Mouse (Mus musculus) yolk sac, embryonic 10.5 days (tissue): Measurements from ENCODE around the gene Nr1h4.

Experiments used
- DNase-seq: peaks from one replicate; pipeline ENCODE4 v3.0.0-alpha.2; 2017; ENCODE audit warnings: low spot score

The Nr1h4 gene

DNA sequence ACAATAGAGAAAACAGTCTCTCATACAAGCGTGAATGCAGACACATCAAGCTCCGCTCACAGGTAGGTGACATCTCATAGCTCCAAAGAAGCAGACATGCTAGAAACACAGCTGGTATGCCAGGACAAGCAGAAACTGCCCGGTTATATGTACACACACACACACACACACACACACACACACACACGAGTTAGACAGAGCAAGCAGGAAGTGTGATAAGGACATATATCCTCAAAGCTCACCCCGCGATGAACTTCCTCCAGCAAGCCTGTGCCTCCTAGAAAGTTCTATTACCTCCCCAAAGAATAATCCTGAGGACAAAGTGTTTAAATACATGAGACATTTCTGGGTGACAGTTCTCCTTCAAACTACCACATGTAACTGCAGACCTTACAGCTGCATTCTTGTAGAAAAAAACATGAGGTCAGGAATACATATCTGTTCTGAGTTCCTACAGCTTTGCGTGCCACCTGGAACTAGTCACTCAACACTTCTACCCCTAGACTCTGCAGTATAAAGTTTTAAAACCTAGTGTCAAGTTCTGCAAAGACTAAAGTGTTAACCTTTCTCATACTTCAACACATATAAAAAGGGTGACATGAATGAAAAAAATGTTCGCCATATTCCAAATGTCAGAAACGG is 11.5 kb downstream of the Nr1h4 start:
- no peak for DNase-seq

DNA sequence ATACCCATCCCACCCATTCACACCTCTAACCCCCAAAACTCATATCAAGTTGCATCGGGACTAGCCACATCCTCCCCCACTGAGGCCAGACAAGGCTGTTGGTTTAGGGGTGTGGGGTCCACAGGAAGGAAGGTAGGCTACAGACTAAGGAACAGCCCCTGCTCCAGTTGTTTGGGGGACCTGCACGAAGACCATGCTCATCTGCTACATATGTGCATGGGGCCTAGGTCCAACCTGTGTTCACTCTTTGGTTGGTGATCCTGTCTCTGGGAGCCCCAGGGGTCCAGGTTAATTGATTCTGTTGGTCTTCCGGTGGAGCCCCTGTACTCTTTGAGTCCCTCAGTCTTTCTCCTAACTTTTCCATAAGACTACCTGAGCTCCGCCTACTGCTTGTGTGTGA is 13.0 kb downstream of the Nr1h4 start:
- DNase-seq: no peak

DNA sequence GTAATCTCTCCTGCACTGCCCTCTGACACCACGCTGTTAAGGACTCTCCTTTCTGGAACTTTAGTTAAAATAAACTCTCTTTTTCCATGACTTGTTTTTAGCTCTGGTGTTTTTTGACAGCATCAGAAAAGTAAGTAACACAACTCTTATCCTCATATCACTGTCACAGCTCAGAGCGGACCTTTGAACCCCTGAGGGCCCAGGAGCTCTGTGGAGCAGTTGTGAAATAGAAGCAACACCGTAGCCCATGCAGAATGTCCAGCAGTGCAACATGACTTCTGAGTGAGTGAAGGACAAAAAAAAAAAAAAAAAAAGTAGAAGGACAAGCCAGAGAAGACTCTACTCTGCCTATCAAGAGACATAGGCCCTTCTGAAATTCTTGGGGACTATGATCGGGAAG is 14.2 kb downstream of the Nr1h4 start:
- DNase-seq: peak; percentile 78

DNA sequence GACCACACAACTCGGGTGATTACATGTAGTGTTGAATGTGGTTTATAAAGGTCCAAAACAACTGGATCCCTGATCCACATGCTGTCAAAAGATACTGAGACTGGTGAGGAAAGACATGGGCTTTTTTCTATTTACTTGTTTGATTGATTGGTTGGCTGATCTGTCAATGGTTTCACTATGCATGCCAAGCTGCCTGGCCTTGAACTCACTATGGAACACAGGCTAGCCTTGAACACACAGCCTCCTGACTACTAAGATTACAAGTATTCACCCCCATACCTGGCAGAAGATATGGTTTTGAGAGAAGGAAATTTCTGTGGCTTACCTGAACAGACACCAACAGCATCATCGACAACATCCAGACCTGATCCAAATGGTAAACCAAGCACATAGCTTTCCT is 15.0 kb downstream of the Nr1h4 start:
- DNase-seq: no peak

DNA sequence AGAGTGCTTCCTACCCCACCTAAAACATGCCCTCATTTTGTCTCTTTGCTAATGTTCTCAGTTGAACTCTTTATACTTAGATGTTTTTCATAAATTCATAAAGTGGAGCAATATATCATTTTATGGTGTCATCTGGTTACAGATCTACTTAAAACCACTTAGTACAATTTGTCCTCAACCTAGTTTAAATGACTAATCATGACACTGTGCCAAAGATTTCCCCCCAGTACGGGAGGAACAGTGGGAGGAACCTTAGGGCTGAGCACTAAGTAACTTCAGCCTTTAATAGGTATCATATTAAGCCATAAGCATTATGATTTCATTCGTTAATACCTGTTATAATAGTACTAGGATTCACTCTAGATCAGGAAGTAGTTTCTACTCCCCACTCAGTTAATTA is 17.6 kb downstream of the Nr1h4 start:
- DNase-seq: no peak

DNA sequence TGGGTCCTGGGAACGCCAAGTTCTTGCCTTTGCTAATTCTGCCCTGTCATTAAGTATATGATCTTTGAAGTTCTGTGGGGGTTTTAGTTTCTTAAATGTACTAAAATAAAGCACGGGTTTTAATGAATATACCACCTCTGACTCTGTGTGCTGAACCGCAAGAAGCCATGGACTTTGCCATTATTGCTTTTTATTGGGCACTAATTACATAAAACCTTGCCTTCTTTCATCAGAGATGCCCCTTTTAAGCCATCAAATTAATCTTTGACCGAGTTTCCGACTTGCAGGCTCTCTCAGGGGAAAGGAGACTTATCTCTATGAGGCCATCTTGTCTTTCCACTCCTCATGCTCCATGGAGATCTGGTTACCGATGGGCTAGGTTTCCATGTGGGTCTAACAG is 20.8 kb downstream of the Nr1h4 start:
- DNase-seq: no peak

DNA sequence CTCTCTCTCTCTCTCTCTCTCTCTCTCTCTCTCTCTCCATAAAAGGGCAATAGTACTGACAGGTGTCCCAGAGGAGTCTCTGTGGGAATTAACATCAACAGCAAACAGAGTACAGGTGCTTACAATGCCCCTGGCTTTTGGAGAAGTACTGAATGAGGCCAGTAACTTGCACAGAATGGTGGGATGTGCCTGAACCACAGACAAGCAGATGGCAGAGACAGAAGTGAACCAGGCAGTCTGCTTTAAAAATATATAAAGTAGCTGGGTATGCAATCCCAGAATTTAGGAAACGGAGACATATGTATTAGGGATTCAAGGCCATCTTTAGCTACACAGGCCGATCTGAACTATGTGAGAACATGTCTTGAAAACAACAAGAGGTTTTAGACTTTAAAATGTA is 22.8 kb downstream of the Nr1h4 start:
- no peak for DNase-seq

DNA sequence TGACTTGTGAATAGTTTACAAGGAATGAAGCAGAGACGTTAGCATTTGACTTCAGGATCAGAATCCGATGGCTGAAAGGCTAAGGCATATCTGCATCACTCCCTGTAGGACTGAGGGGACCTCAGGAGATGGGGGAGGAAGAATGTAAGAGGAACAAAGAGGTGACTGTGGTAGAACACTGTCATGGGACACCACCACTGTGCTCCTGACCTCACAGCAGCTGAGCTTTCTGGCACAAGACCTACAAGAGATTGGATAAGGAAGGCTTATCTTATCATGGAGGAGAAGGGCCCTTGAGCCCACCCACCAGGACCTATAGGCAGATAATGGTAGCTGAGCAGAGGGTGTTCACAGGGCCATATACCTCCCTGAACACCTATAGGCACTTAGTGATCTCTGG is 24.8 kb downstream of the Nr1h4 start:
- DNase-seq: no peak

DNA sequence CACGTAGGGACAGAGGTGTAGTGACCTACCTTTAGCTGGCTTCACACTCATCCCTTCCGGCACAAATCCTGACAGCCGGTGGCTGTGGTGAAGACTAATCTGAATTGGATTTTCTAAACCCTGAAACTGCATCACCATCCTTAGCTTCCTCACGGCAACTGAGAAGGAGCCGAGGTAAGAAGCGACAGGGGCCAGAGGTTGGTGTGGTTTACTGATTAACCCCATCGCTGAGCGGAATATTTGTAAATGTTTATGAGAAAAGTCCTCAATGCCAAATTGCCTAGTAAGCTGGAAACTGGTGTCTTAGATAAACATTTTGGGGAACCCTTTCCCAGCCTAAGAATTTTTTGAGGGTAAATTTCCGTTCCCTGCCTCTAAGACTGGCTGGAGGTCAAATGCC is 26.9 kb downstream of the Nr1h4 start:
- peak; percentile 75 for DNase-seq

DNA sequence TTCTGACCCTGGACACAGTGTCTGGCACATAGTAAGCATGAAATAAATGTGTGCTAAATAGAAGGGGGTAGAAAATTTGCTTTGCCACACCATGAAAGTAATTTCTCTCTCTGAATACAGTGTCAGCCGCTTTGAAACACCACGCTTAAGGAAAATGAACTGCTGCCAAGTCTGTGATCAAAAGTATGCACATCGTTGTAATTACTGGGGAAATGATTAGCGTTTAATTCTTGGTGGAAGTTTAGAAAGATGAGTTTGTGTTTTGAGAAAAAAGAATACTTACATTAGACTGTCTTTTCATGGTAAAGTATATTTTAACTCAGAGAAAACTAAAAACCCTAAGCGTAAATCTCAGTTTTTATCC is 27.8 kb downstream of the Nr1h4 start:
- DNase-seq: no peak

DNA sequence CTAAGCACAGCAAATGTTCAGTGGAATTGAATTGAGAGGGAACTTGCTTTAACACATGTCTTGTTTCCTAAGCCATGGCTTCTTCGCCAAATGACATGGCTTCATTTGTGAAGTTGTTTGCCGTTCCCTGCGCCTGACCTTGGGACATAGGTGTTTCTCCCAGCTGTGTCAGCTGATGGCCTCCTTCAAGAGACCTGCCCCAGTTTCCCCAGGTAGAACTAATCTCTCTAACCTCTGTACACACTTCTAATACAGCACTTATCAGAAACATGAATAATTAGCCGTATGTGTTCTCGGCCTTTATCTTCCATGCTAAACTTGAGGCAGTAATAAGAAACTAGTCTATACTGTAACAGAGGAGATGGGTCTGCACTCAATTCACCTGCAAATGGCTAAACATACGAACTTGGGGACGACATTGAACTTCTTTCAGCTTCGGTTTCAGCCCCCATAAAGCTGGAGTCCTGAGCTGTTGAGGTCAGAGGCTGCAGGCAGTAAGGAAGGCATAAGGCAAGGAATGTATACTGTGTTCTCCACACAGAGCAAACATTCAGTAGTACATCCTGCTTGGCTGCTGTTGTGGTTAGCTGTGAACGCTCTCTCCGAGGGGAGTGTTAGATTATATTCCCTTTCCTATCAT is 28.3 kb downstream of the Nr1h4 start:
- peak; percentile 40 for DNase-seq

DNA sequence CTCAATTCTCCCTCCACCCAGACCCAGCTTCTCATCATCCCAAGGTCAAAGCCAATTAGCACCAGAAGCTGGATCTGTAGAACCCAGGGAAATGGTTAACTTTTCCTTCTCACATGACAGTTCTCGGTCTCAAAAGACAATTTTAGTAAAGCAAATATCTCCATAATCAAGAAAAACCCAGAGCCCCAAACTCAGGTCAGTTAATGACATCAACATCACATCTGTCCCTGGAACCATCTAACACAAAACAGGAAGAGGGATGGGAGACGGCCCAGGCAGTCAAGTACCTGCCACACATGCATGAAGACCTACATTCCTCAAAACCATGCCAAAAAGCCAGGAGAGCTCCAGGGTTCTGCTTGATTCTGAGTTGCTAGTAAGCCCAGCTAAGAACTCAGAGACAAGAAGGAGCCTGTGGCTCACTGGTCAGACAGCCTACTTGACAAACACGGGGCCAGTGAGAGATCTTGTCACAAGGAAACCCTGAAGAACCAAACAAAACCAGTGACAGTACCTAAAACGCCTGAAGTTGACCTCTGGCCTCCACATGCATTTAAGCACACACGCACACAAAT is 30.3 kb downstream of the Nr1h4 start:
- no peak for DNase-seq

DNA sequence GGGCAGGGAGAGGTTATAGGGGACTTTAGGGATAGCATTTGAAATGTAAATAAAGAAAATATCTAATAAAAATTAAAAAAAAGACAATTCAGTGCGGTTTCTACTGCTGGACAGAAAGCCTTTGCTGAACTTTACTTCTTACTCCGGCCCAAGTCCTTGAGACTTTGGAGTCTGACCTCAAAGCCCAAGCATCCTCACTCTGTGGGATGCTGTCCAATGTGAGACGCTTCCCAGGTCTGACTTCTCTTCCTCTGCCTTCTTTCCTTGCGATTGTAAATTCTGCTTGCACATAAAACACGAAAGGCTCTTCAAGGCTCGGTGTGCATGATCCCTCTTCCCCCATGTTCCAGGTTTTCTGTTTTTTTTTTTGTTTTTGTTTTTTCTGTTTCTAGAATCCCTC is 31.5 kb downstream of the Nr1h4 start:
- no peak for DNase-seq

DNA sequence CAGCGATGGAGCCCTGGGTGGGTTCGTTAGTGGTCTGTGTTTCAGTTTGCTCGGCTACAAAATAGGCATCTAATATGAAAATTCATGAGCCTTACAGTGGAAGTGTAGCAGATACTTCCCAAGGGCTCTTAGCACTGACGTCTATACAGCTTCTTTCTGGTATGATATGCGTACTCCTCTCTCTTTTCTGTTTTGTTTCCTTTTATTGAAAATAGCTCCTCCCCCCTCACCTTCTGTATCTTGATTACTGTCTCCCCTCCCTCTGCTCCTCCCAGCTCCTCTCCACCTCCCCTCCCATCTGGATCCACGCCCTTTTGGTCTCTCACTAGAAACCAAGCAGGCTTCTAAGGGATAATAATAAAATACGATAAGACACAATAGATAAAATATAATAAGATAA is 37.8 kb downstream of the Nr1h4 start:
- no peak for DNase-seq

DNA sequence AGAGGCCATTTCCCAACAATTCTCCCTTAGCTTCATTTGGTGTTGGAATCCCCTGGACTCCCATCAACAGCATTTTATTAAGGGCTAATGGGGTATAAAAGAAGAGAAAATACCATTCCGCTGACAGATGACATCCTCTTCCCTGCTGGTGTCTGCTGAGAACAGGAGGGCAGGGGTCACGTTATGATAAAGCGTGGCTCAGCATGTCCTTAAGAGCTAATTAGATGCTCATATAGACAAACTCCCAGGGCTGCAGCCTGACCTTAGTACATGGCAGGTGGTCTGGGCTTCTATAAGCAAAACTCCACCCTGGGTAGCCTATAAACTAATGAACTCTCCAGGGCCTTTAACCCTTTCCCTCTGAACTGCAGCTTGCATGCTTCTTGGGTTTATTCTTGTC is 42.1 kb downstream of the Nr1h4 start:
- DNase-seq: no peak

DNA sequence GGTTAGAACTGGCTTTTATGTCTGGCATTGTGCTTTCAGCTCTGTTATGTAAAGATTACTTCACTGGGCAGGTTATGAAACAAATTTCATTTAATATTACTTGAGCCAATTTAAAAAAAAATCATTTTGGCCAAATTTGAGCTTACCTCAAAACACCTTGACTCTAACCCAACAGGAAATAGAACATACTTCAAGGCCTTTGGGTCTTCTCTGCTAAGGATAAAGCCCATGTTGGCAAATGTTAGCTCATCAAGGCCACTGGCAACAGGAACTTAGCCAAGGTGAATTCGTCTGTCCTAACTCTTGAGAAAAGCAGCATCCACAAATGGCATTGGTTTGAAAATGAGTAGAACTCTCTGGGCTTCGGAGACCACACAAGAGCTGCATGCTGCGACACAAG is 43.1 kb downstream of the Nr1h4 start:
- DNase-seq: no peak

DNA sequence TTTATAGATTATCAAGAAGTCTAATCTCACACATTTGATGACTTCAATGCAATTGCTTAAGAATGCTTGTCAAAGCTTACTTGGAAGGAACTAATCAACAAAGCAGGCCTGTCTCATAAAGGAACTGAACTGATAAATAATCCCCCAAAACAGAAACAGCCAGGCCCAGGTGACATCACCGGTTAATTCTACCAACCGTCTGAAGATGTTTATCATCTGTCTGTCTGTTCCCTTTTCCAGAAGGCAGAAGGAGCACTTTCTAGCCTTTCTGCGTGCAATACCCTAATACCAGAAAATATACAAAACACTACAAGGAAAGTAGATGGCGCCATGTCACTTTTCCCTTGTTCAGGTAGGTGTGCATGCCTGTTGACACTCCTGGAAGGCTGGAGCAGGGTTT is 43.9 kb downstream of the Nr1h4 start:
- no peak for DNase-seq

DNA sequence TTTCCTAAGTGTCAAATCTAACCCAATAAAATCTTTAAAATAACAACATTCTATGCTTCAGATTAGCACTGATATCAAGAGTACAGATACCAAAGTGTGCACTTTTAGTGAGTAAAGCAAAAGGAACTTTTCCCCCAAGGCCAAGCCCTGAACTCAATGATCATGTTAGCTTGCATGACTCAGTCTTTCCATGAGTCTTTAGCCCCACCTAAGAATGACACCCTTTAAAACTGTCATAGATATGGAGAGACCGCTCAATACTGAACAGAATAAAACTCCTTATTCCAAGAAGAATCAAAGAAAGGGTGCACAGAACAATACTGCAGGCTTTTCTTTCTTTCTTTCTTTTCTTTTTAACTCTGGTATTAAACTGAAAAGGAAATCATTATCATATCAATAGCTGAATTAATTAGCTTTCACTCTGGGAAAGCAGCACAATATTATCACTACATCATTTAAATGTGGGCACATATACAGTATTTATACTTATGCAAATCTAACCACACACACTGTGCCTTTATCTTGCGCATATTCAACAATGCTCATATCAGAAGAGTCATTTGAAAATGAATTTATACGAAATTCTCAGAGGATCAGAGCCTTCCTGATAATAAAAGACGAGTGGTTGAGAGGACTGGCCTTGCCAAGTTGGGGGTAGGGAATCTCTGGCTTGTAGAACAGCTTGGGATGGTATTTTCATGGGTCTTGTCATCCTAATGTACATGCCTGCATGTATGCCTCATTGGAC is 46.2 kb downstream of the Nr1h4 start:
- DNase-seq: no peak

DNA sequence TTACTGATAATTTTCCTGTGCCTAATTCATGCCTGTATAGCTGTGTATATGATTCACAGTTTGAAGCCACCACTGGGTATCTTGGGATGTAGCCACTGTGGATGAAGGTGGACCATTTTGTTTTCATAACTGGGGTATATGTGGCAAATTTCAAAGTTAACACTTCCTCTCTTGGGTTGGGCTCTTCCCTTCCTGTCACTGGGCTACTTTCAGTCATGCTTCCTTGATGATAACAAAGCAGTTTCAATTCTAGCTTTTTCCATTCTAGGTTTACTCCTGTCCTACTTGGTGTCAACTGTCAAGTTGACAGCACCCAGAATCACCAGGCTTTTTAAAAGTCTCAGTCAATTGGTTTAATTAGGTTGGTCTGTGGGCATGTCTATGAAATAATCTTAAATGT is 48.5 kb downstream of the Nr1h4 start:
- DNase-seq: no peak

DNA sequence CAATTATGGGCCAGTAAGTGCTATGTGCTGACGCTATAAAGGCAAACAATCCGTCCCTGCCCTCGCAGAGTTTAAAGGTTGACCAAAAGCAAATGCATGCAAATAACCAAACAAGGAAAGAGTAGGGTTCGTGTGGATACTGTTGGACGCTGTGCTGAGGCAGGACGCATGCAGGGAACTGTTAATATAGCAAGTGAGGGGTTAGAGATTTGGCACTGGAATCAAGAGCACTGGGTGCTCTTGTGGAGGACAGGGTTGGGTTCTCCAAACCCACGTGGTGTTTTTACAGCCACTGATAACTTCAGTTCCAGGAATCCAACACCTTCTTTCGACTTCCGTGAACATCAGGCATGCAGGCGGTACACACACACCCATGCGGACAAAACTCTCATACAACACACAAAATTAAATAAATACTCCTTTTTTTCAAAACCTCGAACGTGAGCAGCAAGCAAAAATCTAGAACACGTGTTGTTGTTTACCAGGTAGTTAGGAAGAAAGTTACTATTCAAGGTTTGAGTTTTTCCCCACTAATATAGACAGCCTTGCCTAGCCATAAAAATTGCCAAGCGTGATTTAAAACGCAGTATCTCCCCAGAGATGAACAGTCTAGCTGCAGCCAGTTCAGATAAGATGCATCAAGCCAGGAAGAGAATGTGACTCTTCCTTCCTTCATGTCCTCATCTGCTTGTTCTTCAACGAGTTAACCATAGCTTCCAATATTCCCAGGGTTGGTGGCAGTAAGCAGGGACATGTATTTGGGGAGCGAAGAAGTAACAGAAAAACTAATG is 49.4 kb downstream of the Nr1h4 start:
- peak; percentile 32 for DNase-seq

DNA sequence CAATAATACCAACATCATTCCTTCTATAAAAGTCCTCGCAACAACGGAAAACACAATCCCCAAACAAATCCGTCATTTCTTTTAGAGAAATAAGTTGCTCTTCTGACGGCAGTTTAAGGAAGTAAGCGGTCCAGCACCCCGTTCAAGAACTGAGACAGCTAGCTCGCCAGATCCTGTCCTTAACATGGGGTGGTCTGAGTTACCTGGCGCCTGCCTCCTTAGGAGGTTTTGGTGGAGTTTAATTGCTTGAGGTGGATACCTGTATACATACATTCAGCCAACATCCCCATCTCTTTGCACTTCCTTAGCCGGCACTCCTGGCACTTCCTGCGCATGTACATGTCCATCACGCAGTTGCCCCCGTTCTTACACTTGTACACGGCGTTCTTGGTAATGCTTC is 50.3 kb downstream of the Nr1h4 start:
- no peak for DNase-seq

DNA sequence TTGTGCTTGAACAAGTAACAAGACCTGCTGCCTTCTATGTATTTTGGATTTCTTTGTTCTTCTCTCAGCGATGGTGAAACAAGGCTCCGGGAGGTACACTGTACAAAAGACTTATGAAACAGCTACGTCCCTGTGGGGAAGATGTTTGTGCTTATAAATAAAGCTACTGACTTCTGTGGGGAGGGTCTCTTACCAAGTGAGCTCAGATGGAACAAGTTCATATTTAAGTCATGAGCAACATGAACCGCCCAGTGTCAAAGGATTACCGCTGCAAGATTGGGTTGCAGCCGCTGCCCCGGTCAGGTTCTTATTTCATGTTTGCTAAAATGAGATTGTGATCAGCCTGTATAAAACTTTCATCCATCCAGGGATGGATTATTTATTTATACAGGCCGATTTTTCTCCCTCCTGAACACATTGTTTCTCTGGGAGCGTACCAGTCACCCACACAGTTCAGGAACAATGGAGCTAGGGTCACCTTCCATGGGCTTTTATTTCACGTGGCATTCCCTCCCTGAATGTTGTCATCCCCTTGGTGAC is 51.2 kb downstream of the Nr1h4 start:
- DNase-seq: no peak
